Mouse (Mus musculus) liver (tissue): Measurements from ENCODE around the gene Tex35.

ENCODE experiments used
- DNase-seq: peaks from one replicate; pipeline ENCODE4 v3.0.0-alpha.2; 2020; ENCODE audit warnings: mixed read lengths

Tex35 gene

DNA sequence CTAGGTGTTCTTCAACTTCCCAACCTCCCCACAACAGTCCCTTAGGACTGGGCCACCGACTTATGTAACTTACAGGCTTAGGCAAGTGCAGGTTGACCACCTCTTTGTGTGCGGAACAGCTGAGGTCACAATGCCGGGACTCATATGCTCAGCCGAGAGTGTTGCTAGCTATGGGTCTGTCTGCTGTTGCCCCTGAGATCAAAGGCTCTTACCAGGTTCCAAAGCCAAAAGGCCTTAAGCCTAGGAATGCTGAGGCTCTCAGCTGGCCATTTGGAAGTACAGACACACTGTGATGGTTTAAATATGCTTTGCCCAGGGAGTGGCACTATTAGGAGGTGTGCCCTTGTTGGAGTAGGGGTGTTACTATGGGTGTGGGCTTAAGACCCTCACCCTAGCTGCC, at the start of gene Tex35:
Tex35 (minus strand) TSS at position 101 of the 400 bp plus-strand sequence.
- no peak for DNase-seq

DNA sequence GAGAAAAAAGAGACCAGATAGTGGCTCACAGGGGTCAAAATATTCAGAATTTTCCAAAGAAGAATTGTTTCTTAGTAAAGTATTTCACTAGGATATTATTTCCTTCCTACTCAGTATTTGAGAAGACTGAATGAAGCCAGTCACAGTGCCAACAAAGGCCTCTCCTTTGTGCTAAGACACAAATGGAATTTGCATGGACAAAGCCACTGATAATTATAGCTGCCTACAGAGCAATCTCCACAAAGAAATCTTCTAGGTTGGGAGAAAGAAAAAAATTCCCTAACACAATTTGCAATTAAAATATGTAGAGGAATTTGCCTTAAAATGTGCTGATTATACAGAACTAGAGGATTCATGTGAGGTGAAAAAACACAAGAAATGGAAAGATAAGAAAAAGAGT, 45.3 kb upstream of the Tex35 start:
- no peak for DNase-seq

DNA sequence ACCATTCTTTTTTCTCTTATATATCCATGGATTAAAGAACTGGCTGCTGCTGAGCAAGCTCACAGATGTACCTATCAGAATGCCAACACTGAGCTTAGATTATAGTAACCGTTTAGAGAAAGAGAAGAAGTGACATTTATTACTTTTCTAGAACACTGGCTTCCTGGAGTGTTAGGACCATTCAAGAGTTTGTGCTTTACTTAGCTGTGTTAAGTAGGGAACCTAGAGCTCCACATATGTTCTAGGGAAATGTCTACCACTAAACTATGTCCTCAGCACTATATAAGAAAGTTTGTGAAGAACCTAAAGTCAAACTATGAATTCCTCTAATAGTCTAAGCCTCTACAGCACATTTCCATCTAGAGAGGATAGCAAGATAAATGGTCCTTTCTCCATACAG, 41.6 kb upstream of the Tex35 start:
- DNase-seq = no peak

DNA sequence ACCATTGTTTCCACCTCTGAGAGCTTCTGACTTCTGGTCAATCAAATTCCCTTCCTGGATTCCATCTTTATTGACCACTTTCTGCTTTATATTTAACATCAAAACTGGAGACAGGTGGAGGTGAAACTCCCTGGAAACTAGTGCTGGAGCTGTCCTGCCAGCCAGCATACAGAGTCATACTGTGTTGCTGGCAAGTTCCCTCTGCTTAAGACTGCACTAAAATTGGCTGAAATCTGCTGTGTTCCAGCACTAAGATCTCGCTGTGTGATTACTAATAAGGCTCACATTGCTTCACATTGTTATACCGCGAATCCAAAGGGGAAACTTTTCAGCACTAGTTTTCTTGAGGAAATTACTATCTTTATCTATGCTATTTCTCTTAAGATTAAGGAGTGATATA, 36.1 kb upstream of the Tex35 start:
- DNase-seq = no peak

- no peak for DNase-seq
These were observed 34.9 kb upstream of the Tex35 start for GRCm38 (mm10) chr1:157143326-157143932.

DNA sequence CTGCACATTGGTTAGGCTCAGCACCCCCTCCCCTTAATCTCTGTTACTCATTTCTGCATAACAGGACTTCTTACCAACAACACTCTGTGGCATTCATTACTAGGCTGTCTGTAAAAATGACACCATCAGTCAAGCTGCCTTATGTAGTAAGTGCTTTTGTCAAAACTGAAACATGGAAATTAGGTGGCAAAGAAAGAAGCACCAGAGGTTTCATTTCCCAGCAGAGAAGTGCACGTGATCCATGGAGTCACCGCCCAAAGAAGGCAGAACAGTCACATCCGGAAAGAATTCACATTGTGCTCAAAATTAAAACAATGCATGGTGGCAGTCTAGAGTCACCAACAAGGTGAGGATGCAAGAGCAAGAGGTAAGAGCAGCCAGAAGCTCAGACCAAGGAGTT, 32.5 kb upstream of the Tex35 start:
- DNase-seq = no peak

GRCm38 (mm10) chr1:157137854-157138241, 29.4 kb upstream of the Tex35 start:
- DNase-seq = no peak

DNA sequence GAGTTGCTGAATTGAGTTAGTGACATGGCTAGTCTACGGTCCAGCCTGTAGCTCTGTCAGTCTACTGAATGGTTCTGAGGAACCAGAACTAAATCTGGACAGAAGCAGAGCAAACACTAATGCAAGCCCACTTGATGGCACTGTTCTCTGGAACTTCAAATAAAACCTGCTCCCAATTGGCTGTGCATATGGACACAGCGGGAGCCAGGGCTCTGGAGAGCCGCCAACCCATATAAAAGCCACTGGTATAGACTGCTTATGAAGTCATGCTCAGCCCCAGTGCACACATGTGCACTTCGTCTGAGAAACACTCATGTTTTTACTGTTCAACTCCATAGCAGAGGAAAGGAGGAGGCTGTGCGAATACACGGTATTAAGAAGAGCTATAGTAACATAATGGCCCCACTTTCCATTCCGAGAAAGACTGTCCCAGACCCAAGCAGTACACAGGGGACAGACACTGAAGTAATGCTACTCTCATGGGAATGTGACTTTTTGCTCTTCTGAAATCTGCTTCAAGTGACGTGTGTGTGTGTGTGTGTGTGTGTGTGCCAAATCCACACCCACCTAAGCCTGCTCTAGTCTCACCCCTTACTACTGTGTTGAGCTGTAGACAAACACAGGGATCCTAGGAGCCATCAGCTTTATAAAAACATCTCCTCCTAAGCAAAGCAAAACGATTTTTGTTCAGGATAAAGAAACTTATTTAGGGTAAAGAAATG, 28.8 kb upstream of the Tex35 start:
- no peak for DNase-seq

DNA sequence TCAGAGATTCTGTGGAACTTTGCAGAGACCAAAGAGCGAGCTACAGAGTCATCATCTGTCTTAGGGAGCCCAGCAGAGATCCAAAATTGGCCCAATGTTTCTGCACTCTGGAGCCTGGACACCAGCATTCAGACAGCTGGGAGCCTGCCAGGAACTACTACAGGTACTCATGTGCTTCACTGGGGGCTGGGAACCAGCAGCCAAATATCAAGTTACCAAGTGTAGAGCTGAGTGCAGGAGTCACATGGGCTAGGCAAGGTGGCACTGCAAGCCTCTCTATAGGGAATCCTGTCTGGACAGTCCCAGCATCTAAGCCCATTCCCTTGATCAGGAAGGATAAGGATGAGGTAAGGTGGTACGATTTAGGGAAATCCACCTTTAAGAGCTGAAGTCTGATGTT, 19.7 kb upstream of the Tex35 start:
- no peak for DNase-seq

DNA sequence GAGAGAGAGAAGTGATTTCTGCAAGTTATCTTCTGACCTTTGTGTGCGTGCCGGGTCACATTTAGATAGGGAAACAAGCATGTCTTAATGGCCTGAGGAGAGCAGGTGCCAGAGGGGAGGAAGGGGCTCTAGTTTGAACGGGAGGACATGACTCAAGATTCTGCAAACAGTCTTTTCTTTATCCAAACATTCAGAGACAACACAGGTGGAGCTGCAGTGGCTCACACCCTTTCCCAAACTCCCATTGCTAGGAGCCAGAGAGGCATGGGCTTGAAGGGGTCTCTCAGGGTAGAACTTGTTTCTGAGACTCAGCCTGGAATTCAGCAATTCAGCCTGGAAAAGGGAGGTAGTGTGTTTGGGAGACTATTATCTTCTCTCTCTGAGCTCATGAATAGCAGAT, 15.4 kb upstream of the Tex35 start:
- no peak for DNase-seq

- no peak for DNase-seq
These were observed 10.7 kb upstream of the Tex35 start for GRCm38 (mm10) chr1:157119168-157119567.

DNA sequence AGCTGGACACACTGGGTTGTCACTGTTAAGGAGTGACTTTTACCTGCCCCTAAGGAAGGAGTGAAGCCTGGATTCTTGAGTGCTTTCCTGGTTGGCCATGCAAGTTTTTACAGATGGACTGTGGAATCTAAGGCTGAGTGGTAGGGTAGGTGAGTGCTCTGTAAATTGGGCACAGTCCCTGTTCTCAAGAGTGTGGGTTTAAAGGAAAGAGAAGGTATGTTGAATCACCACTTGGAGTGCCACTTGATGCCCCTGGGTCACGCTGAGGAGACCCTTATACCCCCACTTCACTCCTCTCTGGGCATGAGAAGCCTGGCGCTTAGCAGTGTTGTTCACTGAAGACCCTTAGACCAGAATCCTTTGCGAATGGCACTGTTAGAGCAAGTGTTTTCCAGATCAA, 9.0 kb upstream of the Tex35 start:
- DNase-seq = no peak

DNA sequence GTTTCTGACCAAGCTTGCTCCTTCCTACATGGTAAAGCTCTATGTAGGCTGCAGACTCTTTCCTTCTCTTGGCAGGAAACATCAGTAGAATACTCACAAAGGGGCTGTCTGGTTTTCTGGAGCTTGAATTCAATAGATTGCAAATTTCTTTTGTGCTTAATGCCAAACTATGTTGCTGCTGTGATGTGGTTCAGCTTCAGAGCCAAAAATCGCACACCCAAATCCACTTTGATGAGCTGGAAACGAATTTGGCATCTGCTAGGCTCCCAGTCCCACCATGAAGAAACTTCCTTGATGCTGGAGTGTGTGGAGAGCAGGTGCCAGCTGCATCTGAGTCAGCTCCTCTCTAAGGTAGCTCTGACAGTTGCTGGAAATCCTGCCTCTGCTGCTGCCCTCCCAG, 6.0 kb upstream of the Tex35 start:
- no peak for DNase-seq

GRCm38 (mm10) chr1:157110287-157110835, 1.9 kb upstream of the Tex35 start:
- no peak for DNase-seq

GRCm38 (mm10) chr1:157101122-157101865, 7.2 kb downstream of the Tex35 start:
- DNase-seq = peak; percentile 59

DNA sequence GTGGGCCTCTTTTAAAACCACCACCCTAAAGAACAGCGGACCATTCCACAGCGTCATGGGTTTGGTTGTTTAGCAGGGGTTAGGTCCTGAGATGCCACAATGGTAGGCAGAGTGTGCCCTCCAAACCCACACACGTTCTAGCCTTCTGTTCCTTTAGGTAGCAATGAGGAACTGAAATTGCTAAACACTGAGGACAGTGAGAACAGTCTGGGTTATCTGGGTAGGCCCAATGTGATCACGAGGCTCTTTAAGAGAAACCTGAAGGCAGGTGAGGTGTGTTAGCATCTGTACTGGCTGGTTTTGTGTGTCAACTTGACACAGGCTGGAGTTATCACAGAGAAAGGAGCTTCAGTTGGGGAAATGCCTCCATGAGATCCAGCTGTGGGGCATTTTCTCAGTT, 12.9 kb downstream of the Tex35 start:
- no peak for DNase-seq

DNA sequence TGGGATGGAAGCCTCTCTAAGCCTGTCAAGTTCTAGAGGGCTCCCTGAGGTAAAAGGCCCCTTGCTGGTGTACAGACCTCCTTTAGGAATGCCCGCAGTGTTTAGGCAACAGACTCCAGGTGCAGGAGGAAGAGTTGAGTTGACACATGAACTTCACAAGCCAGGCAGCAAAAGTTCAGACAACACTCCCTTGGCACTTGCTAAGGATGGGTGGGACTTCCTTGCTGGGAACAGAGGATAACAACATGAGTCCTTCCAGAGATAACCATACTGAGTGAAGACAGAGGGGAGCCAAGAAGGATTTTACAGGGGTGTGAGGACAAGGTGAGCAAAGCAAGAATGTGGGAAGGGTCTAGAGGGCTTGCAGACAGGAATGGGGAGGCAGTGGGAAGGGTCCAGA, 15.9 kb downstream of the Tex35 start:
- DNase-seq = no peak

DNA sequence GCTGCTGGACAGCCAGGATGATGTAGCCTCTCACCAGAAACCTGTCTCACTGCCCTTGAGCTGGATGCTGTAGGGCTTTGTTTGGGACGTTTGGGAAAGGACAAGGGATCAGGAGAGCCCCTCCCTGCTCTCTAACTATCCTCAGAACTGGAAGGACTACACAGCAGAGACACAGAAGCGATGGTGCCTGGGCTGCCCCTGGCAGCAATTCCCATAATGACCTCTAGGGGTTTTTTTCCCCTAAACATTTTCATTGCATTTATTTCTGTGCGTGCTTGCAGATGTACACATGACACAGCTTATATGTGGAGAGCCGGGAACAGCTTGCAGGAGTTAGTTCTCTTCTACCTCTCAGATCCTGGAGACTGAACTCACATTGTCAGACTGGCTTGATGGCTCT, 16.3 kb downstream of the Tex35 start:
- no peak for DNase-seq

DNA sequence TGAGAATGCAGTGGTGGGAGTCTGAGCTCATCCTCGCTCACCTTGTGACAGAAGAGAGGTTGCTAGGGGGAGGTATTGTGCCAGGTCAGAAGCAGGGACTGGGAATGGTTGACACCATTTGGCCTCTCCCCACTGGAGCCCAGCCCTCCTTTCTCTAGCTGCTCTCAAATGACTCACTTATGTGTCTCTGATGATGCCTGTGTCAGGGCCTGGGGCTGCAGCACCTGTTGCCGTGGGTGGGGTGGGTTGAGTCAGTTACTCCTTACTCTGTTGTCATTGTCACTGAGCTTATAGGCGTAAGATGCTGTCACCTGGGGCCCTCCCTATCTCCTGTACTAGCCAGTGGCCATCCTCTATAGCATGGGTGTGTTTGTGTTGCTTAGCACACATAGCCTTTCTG, 17.6 kb downstream of the Tex35 start:
- no peak for DNase-seq

GRCm38 (mm10) chr1:157086097-157086994, 22.1 kb downstream of the Tex35 start:
- DNase-seq = peak; percentile 65

DNA sequence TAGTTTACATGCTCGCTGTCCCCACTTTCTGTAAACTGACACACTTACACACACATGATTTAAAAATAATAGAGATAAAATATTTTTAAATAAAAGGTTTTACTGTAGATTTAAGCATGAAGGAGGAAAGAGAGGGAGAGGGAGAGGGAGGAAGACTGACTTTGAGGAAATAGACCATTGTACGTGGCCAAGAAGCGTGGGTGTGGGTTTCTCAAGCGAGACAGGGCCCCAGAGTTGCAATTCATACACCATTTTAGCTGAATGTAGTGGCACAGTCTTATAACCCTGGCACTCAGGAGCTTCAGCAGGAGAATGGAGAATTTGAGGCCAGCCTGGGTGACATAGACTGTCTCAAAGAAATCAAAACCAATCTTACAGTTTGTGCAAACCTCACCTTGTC, 25.5 kb downstream of the Tex35 start:
- no peak for DNase-seq

DNA sequence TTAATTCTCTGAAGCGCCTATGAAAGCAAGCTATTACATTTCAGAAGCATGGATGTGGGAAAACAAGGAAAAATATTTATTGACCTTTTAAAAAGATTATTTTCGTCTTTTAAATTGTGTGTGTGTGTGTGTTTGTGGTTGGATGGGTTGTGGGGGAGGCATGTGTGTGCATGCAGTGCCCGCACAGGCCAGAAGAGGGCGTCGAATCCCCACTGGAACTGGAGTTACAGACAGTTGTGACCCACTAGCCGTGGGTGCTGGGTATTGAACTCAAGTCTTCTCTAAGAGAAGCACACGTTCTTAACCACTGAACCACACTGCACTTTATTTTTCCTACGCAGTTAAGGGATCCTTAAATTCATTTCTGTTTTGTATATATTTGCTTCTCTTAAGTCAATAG, 26.5 kb downstream of the Tex35 start:
- peak; percentile 32 for DNase-seq
